Mouse (Mus musculus): ENCODE results near the gene Pmel.

- TF ChIP-seq MEF2A (IDR thresholded peaks at IDR 0.05; ENCODE audit: borderline replicate concordance, low read depth, low read length) (no peak), GABPA (IDR thresholded peaks at IDR 0.05; ENCODE audit: insufficient replicate concordance, low read depth, low read length) (no peak), KAT2A (IDR thresholded peaks at IDR 0.05; ENCODE audit: insufficient replicate concordance, low read length) (no peak), USF2 (conservative IDR thresholded peaks at IDR 0.05; ENCODE audit: low read depth, low read length) (no peak)
These were observed 5.0 kb upstream of the Pmel start for GRCm38 (mm10) chr10:128699006-128699405.
